Mouse (Mus musculus): ENCODE results near the gene Lin28a.

DNA sequence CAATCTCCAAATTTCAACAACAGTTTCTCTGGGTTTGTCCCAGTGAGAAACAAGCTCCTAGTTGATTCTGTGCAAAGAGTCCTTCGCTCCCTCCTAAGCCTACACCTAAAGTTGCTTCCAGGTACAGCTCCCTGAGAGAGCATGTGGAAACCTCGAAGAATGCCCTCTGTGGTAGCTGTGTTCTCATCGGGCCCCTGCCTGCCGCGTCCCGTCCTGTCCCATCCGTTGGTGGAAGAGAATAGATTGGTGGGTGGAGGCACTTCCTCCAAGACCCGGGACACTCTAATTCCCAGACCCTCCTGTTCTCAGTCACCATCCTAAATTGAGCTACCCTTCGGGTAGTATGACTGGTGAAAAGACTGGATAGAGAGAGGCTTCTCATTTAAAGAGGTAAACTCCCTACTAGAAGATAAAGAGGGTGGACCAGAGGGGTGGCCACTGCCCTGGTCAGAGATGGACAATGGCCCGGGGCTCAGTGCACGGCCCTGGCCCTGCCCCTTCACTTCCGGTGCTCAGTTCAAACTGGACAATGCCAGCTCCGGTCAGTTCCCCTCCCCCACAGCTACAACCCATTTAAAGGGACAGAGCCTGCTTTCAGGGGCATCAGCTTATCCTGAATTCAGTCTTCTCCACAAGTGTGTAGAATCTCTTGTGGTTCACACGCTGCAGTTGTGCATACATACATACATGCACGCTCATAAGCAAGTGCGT lies 1.2 kb upstream of the Lin28a start:
- TF ChIP-seq CTCF (conservative IDR thresholded peaks at IDR 0.05; ENCODE audit: low read length) (no peak), POU5F1 (IDR thresholded peaks at IDR 0.05; ENCODE audit: borderline replicate concordance, low read length) (no peak)

Data from E14TG2a.4 (cell line).